Mouse (Mus musculus) neural tube, embryonic 15.5 days (tissue): ENCODE measurements around the gene Efna2. TPM values are rescaled to one million over a fixed set of nuclear protein-coding genes. Genes with fewer than 3 reads are reported as not detected.
A peak's percentile ranks its signal among the peaks of the same experiment; 100 is the strongest.
"Not testable (repeated sequence)": the region's sequence is repeated elsewhere in the genome, so short reads cannot be mapped to it uniquely, and the experiment has no call there.

Source experiments
- ATAC-seq: fragments of 200-750 bp; cut with Nextera tagmentation; 2 replicates; pipeline ENCODE4 v1.8.0; 2017; ENCODE audit warnings: mild to moderate bottlenecking, moderate TSS enrichment, moderate library complexity; ENCODE audit not compliant: low FRiP score
- H3K27ac ChIP-seq: fragments of 300-500 bp; sonication (generic); replicated peaks from 2 replicates; pipeline ENCODE4 v1.5.1; 2015; ENCODE audit warnings: mild to moderate bottlenecking, inconsistent platforms
- H3K27me3 ChIP-seq: fragments of 300-500 bp; sonication (generic); replicated peaks from 2 replicates; pipeline ENCODE4 v1.6.1; 2015; ENCODE audit warnings: inconsistent platforms
- H3K36me3 ChIP-seq: fragments of 300-500 bp; sonication (generic); 2 replicates; pipeline ENCODE4 v1.6.1; 2015; ENCODE audit warnings: inconsistent platforms
- H3K4me1 ChIP-seq: fragments of 300-500 bp; sonication (generic); 2 replicates; pipeline ENCODE4 v1.6.1; 2015; ENCODE audit warnings: inconsistent platforms
- H3K4me2 ChIP-seq: fragments of 300-500 bp; sonication (generic); 2 replicates; pipeline ENCODE4 v1.6.1; 2015; ENCODE audit warnings: inconsistent platforms, mild to moderate bottlenecking, moderate library complexity
- H3K4me3 ChIP-seq: fragments of 300-500 bp; sonication (generic); replicated peaks from 2 replicates; pipeline ENCODE4 v1.5.1; 2015; ENCODE audit warnings: mild to moderate bottlenecking, inconsistent platforms
- H3K9ac ChIP-seq: fragments of 300-500 bp; sonication (generic); replicated peaks from 2 replicates; pipeline ENCODE4 v1.6.1; 2015; ENCODE audit warnings: mild to moderate bottlenecking, inconsistent platforms
- H3K9me3 ChIP-seq: fragments of 300-500 bp; sonication (generic); replicated peaks from 2 replicates; pipeline ENCODE4 v1.6.1; 2016; ENCODE audit warnings: inconsistent platforms
- WGBS: fragments of 180-500 bp; shearing (Covaris S2); methylation state at CpG from one replicate; pipeline ENCODE4 v1.1.7; 2015; ENCODE audit warnings: mixed read lengths; 5-methylcytosine and 5-hydroxymethylcytosine counted together
- polyA plus RNA-seq: library from polyadenylated mRNA; unstranded; fragments of >200 nt; fragmentation: Nextera tagmentation; extraction: Ambion mirVana; gene quantifications from 2 replicates; pipeline ENCODE4 v1.2.1, GENCODE M21; 2015

The Efna2 gene
- polyA plus RNA-seq, 1 experiment from 2014 or later, result 31.2 TPM

GRCm38 (mm10) chr10:80165392-80166128 is 13.7 kb upstream of the Efna2 start, which contains the start of gene Cirbp:
TSS of gene Cirbp (plus strand) at chr10:80165985.
- Histone ChIP-seq H3K9me3 (no peaks in the 10 kb centered on the region), H3K27ac (peak within 1 kb of the TSS; percentile 90), H3K4me2 (peak within 1 kb of the TSS; percentile 96), H3K36me3 (peaks cover 9% of the 10 kb centered on the region), H3K4me1 (peaks cover 77% of the 10 kb centered on the region), H3K27me3 (no peaks in the 10 kb centered on the region), H3K4me3 (peak within 1 kb of the TSS; percentile 90), H3K9ac (peak within 1 kb of the TSS; percentile 67)
- 9% methylated on average over 20 of the region's 20 CpGs for whole genome bisulfite sequencing
- peak; percentile 7; the same call in 1 of the 2 replicates for ATAC-seq

DNA sequence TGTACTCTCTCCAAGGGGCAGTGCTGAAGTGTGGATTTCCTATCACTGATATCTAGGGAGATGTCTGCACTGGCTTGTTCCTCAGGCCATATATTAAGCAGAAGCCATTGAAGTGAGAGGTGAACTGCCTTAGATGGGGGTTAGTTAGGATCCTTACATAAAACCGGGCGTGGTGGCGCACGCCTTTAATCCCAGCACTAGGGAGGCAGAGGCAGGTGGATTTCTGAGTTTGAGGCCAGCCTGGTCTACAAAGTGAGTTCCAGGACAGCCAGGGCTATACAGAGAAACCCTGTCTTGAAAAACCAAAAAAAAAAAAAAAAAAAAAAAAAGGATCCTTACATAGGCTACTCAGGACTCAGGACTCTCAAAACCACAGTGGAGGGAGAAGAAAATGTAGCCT is 13.1 kb upstream of the Efna2 start:
- not testable (repeated sequence) for ATAC-seq, H3K9me3 ChIP-seq, H3K27me3 ChIP-seq
- Histone ChIP-seq H3K4me1 (peaks cover 75% of the 10 kb centered on the region), H3K4me2 (peak overlapping the region; percentile 96), H3K27ac (peak overlapping the region; percentile 90), H3K36me3 (peaks cover 14% of the 10 kb centered on the region), H3K4me3 (peak overlapping the region; percentile 48), H3K9ac (peak overlapping the region; percentile 67)
- 90% methylated on average over 4 of the region's 4 CpGs for WGBS

- H3K4me2 ChIP-seq, result peak overlapping the region; percentile 96
- H3K27ac ChIP-seq, result peak overlapping the region; percentile 100
- peaks cover 77% of the 10 kb centered on the region for H3K4me1 ChIP-seq
- peak overlapping the region; percentile 100 for H3K9ac ChIP-seq
- H3K27me3 ChIP-seq, result no peaks in the 10 kb centered on the region
- H3K9me3 ChIP-seq, result no peaks in the 10 kb centered on the region
- H3K36me3 ChIP-seq, result peaks cover 25% of the 10 kb centered on the region
- peak; percentile 92 for ATAC-seq
- 0% methylated on average over 55 of the region's 55 CpGs for WGBS
- H3K4me3 ChIP-seq, result peak overlapping the region; percentile 90
Measured at GRCm38 (mm10) chr10:80167460-80168037, 11.7 kb upstream of the Efna2 start.

GRCm38 (mm10) chr10:80168038-80168661 is 11.1 kb upstream of the Efna2 start:
- peak overlapping the region; percentile 96 for H3K4me2 ChIP-seq
- H3K4me1 ChIP-seq, result peaks cover 79% of the 10 kb centered on the region
- ATAC-seq, result peak; percentile 49
- peak overlapping the region; percentile 90 for H3K4me3 ChIP-seq
- WGBS, result under 1% methylated on average over 47 of the region's 48 CpGs
- no peaks in the 10 kb centered on the region for H3K9me3 ChIP-seq
- H3K9ac ChIP-seq, result peak overlapping the region; percentile 100
- H3K27me3 ChIP-seq, result no peaks in the 10 kb centered on the region
- peak overlapping the region; percentile 100 for H3K27ac ChIP-seq
- peaks cover 25% of the 10 kb centered on the region for H3K36me3 ChIP-seq

- Histone ChIP-seq H3K4me2 (peak overlapping the region; percentile 96), H3K4me1 (peaks cover 78% of the 10 kb centered on the region), H3K4me3 (peak overlapping the region; percentile 90), H3K9me3 (no peaks in the 10 kb centered on the region), H3K36me3 (peaks cover 25% of the 10 kb centered on the region), H3K27me3 (no peaks in the 10 kb centered on the region), H3K27ac (peak overlapping the region; percentile 100), H3K9ac (peak overlapping the region; percentile 100)
- 67% methylated on average over 1 of the region's 1 CpGs for WGBS
- no peak for ATAC-seq
Measured at GRCm38 (mm10) chr10:80169070-80169469, 10.2 kb upstream of the Efna2 start.

- Histone ChIP-seq H3K27me3 (no peaks in the 10 kb centered on the region), H3K4me3 (no peak overlapping the region), H3K36me3 (peaks cover 25% of the 10 kb centered on the region), H3K4me1 (peaks cover 73% of the 10 kb centered on the region), H3K9me3 (no peaks in the 10 kb centered on the region), H3K4me2 (peak overlapping the region; percentile 96; the same call in 1 of the 2 replicates), H3K27ac (0 out of 2 replicates have a peak overlapping the region, but pooled peaks have one; percentile 5), H3K9ac (peak overlapping the region; percentile 100; the same call in 1 of the 2 replicates)
- 93% methylated on average over 7 of the region's 7 CpGs for WGBS
- no peak for ATAC-seq
Measured at GRCm38 (mm10) chr10:80169651-80170050, 9.6 kb upstream of the Efna2 start.

GRCm38 (mm10) chr10:80170052-80170451 is 9.2 kb upstream of the Efna2 start:
- 0 out of 2 replicates have a peak overlapping the region, but pooled peaks have one; percentile 1 for H3K4me2 ChIP-seq
- H3K9me3 ChIP-seq, result no peaks in the 10 kb centered on the region
- H3K36me3 ChIP-seq, result peaks cover 25% of the 10 kb centered on the region
- no peak for ATAC-seq
- H3K9ac ChIP-seq, result 0 out of 2 replicates have a peak overlapping the region, but pooled peaks have one; percentile 100
- no peak overlapping the region for H3K4me3 ChIP-seq
- H3K27me3 ChIP-seq, result no peaks in the 10 kb centered on the region
- 97% methylated on average over 16 of the region's 16 CpGs for WGBS
- no peak overlapping the region for H3K27ac ChIP-seq
- H3K4me1 ChIP-seq, result peaks cover 72% of the 10 kb centered on the region

DNA sequence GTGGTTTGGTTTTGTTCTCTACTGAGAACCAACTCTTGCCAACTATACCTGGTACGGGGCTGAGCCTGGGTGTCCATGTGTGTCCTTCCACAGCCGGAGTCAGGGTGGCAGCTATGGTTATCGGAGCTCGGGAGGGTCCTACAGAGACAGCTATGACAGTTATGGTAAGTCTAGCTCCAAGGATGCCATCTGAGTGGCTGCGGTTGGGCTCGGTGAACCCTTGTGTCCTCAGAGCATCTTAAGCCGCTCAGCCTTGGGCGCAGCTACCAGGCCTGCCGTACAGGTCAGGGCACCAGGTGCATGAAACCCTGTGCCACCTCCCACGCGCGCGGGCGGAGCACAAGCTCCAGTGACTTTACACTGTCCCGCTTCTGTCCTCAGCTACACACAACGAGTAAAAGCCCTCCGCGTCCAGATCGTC is 8.7 kb upstream of the Efna2 start:
- Histone ChIP-seq H3K27ac (no peak overlapping the region), H3K4me1 (peaks cover 67% of the 10 kb centered on the region)
- 97% methylated on average over 19 of the region's 19 CpGs for WGBS

GRCm38 (mm10) chr10:80171252-80171651 is 8.0 kb upstream of the Efna2 start:
- Histone ChIP-seq H3K36me3 (peaks cover 25% of the 10 kb centered on the region), H3K4me2 (no peak overlapping the region), H3K27ac (peak overlapping the region; percentile 92; the same call in 1 of the 2 replicates), H3K4me3 (no peak overlapping the region), H3K9me3 (no peaks in the 10 kb centered on the region), H3K4me1 (peaks cover 66% of the 10 kb centered on the region), H3K27me3 (no peaks in the 10 kb centered on the region), H3K9ac (0 out of 2 replicates have a peak overlapping the region, but pooled peaks have one; percentile 60)
- 89% methylated on average over 15 of the region's 15 CpGs for WGBS
- no peak for ATAC-seq

More for the DNA sequence above, 8.7 kb upstream of the Efna2 start:
- peaks cover 25% of the 10 kb centered on the region for H3K36me3 ChIP-seq
- no peaks in the 10 kb centered on the region for H3K9me3 ChIP-seq
- no peak overlapping the region for H3K9ac ChIP-seq
- no peak for ATAC-seq
- H3K4me3 ChIP-seq, result no peak overlapping the region
- no peaks in the 10 kb centered on the region for H3K27me3 ChIP-seq
- no peak overlapping the region for H3K4me2 ChIP-seq

DNA sequence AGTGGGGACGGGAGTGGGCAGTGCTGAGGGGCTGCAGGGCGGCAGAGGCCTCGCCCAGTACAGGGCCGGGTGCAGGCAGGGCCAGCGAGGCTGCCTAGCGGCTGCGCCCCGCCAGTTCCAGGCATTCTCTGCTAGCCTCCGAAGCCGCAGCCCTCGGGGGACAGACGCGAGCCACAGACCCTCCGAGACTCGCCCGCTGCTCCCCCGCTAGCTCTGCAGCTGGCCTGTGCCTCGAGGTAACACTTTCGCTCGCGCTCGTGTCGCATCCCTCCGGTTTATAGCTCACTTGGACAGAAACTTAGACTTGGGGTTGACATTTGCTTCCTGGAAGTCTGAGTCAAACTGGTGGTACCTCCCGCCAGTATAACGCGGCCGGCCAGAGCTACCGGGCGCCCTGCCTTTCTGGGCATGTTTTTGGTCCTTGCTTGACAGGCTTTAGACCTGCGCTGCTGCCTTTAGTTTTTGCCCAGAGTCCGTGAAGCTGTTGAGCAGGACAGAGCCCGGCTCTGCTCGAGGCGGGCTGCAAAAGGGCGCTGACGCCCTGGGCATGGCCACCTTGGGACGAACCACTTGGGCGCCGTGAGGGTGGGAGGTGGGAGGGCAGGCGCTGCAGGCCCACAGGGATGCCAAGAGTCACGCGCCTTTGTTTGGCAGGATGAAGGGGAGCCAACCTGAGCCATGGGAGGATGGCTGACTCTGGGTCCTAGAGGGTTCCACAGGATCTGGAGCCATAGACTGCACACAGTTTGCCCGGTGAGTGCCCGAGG is 7.3 kb upstream of the Efna2 start:
- no peak for ATAC-seq
- H3K4me1 ChIP-seq, result peaks cover 61% of the 10 kb centered on the region
- peaks cover 25% of the 10 kb centered on the region for H3K36me3 ChIP-seq
- H3K4me3 ChIP-seq, result peak overlapping the region; percentile 56; the same call in 1 of the 2 replicates
- 80% methylated on average over 45 of the region's 45 CpGs for WGBS
- H3K4me2 ChIP-seq, result peak overlapping the region; percentile 79
- no peaks in the 10 kb centered on the region for H3K27me3 ChIP-seq
- no peaks in the 10 kb centered on the region for H3K9me3 ChIP-seq
- H3K9ac ChIP-seq, result peak overlapping the region; percentile 60; the same call in 1 of the 2 replicates
- H3K27ac ChIP-seq, result peak overlapping the region; percentile 92
